Mouse (Mus musculus) embryonic facial prominence, embryonic 13.5 days (tissue): ENCODE results near the gene Wdr46. TPM values are rescaled to one million over a fixed set of nuclear protein-coding genes. Genes with fewer than 3 reads are reported as not detected.
"Not testable (repeated sequence)": the region's sequence is repeated elsewhere in the genome, so short reads cannot be mapped to it uniquely, and the experiment has no call there.

Source experiments
- ATAC-seq: fragments of 200-750 bp; cut with Nextera tagmentation; 2 replicates; pipeline ENCODE4 v1.8.0; 2017; ENCODE audit warnings: low read depth; ENCODE audit not compliant: insufficient number of reproducible peaks, insufficient read depth, low FRiP score, low TSS enrichment
- H3K27ac ChIP-seq: fragments of 300-500 bp; sonication (generic); 2 replicates; pipeline ENCODE4 v1.5.1; 2015; ENCODE audit warnings: moderate library complexity, mild to moderate bottlenecking, inconsistent platforms
- H3K27me3 ChIP-seq: fragments of 300-500 bp; sonication (generic); 2 replicates; pipeline ENCODE4 v1.6.1; 2015; ENCODE audit warnings: mild to moderate bottlenecking, inconsistent platforms
- H3K36me3 ChIP-seq: fragments of 300-500 bp; sonication (generic); 2 replicates; pipeline ENCODE4 v1.6.1; 2015; ENCODE audit warnings: mild to moderate bottlenecking, inconsistent platforms
- H3K4me1 ChIP-seq: fragments of 300-500 bp; sonication (generic); 2 replicates; pipeline ENCODE4 v1.6.1; 2015; ENCODE audit warnings: inconsistent platforms
- H3K4me2 ChIP-seq: fragments of 300-500 bp; sonication (generic); 2 replicates; pipeline ENCODE4 v1.6.1; 2015; ENCODE audit warnings: moderate library complexity, mild to moderate bottlenecking, inconsistent platforms
- H3K4me3 ChIP-seq: fragments of 300-500 bp; sonication (generic); 2 replicates; pipeline ENCODE4 v1.5.1; 2015; ENCODE audit warnings: mild to moderate bottlenecking, inconsistent platforms
- H3K9ac ChIP-seq: fragments of 300-500 bp; sonication (generic); 2 replicates; pipeline ENCODE4 v1.6.1; 2015; ENCODE audit warnings: mild to moderate bottlenecking, inconsistent platforms
- H3K9me3 ChIP-seq: fragments of 300-500 bp; sonication (generic); 2 replicates; pipeline ENCODE4 v1.6.1; 2016; ENCODE audit warnings: inconsistent platforms
- WGBS: fragments of 180-500 bp; shearing (Covaris S2); methylation state at CpG from one replicate; pipeline ENCODE4 v1.1.7; 2015; ENCODE audit warnings: mixed read lengths; 5-methylcytosine and 5-hydroxymethylcytosine counted together
- polyA plus RNA-seq: library from polyadenylated mRNA; unstranded; fragments of >200 nt; fragmentation: Nextera tagmentation; extraction: Ambion mirVana; gene quantifications from 2 replicates; pipeline ENCODE4 v1.2.1, GENCODE M21; 2015

Wdr46 gene
- 36.2 and 40.7 TPM in 2 replicates for polyA plus RNA-seq

- peak within 1 kb of the TSS; percentile 96 for H3K4me2 ChIP-seq
- H3K36me3 ChIP-seq = peaks cover 61% of the 10 kb centered on the region
- WGBS = under 1% methylated on average over 36 of the region's 36 CpGs
- peaks cover 23% of the 10 kb centered on the region for H3K4me1 ChIP-seq
- H3K27me3 ChIP-seq = no peaks in the 10 kb centered on the region
- peak within 1 kb of the TSS; percentile 28; the same call in 1 of the 2 replicates for H3K27ac ChIP-seq
- no peaks in the 10 kb centered on the region for H3K9me3 ChIP-seq
- peak within 1 kb of the TSS; percentile 87 for H3K9ac ChIP-seq
- H3K4me3 ChIP-seq = peak within 1 kb of the TSS; percentile 89
- ATAC-seq = peak; percentile 80
Observed at GRCm38 (mm10) chr17:33940206-33940805, at the start of gene Wdr46, which contains the start of gene Pfdn6. Wdr46 (plus strand) TSS chr17:33940660. Pfdn6 (minus strand) TSS chr17:33940343.

GRCm38 (mm10) chr17:33891357-33891756 lies 49.1 kb upstream of the Wdr46 start:
- ATAC-seq = no peak
- WGBS = 54% methylated on average over 2 of the region's 2 CpGs

GRCm38 (mm10) chr17:33891892-33892291 lies 48.6 kb upstream of the Wdr46 start:
- not testable (repeated sequence) for H3K27me3 ChIP-seq, H3K9ac ChIP-seq, H3K4me3 ChIP-seq, H3K4me2 ChIP-seq, ATAC-seq, H3K27ac ChIP-seq, H3K9me3 ChIP-seq, H3K36me3 ChIP-seq
- WGBS = 63% methylated on average over 6 of the region's 6 CpGs
- peaks cover 14% of the 10 kb centered on the region for H3K4me1 ChIP-seq

More at GRCm38 (mm10) chr17:33891357-33891756, 49.1 kb upstream of the Wdr46 start:
- Histone ChIP-seq H3K36me3 (peaks cover under 1% of the 10 kb centered on the region), H3K4me3 (no peak overlapping the region), H3K9ac (no peak overlapping the region), H3K27ac (no peak overlapping the region), H3K9me3 (no peaks in the 10 kb centered on the region), H3K27me3 (no peaks in the 10 kb centered on the region), H3K4me1 (peaks cover 14% of the 10 kb centered on the region), H3K4me2 (no peak overlapping the region)

GRCm38 (mm10) chr17:33892429-33892828 lies 48.0 kb upstream of the Wdr46 start:
- peaks cover 14% of the 10 kb centered on the region for H3K4me1 ChIP-seq

GRCm38 (mm10) chr17:33893011-33893410 lies 47.4 kb upstream of the Wdr46 start:
- H3K4me3 ChIP-seq, H3K4me2 ChIP-seq, ATAC-seq, H3K27ac ChIP-seq, H3K36me3 ChIP-seq, H3K9ac ChIP-seq, H3K9me3 ChIP-seq, H3K27me3 ChIP-seq: not testable (repeated sequence)
- 78% methylated on average over 4 of the region's 4 CpGs for WGBS
- peaks cover 10% of the 10 kb centered on the region; the same call in 1 of the 2 replicates for H3K4me1 ChIP-seq

More at GRCm38 (mm10) chr17:33892429-33892828, 48.0 kb upstream of the Wdr46 start:
- Histone ChIP-seq H3K27me3 (no peaks in the 10 kb centered on the region), H3K36me3 (no peaks in the 10 kb centered on the region), H3K9ac (no peak overlapping the region), H3K9me3 (no peaks in the 10 kb centered on the region), H3K4me3 (no peak overlapping the region), H3K4me2 (no peak overlapping the region), H3K27ac (no peak overlapping the region)
- WGBS = 19% methylated on average over 7 of the region's 7 CpGs
- no peak for ATAC-seq

- Histone ChIP-seq H3K9ac (no peak overlapping the region), H3K4me2 (no peak overlapping the region), H3K36me3 (no peaks in the 10 kb centered on the region), H3K4me3 (no peak overlapping the region), H3K9me3 (no peaks in the 10 kb centered on the region), H3K27ac (no peak overlapping the region), H3K27me3 (no peaks in the 10 kb centered on the region), H3K4me1 (no peaks in the 10 kb centered on the region)
- ATAC-seq = no peak
- 42% methylated on average over 6 of the region's 6 CpGs for WGBS
Observed at GRCm38 (mm10) chr17:33897114-33897794, 43.2 kb upstream of the Wdr46 start.

GRCm38 (mm10) chr17:33898193-33898592 lies 42.3 kb upstream of the Wdr46 start:
- H3K9ac ChIP-seq, H3K4me2 ChIP-seq, H3K4me1 ChIP-seq, H3K36me3 ChIP-seq, H3K27ac ChIP-seq, H3K27me3 ChIP-seq, H3K4me3 ChIP-seq, ATAC-seq, H3K9me3 ChIP-seq: not testable (repeated sequence)
- WGBS = 84% methylated on average over 4 of the region's 4 CpGs

- Histone ChIP-seq H3K9ac (no peak overlapping the region), H3K27ac (no peak overlapping the region), H3K27me3 (no peaks in the 10 kb centered on the region), H3K4me2 (no peak overlapping the region), H3K4me1 (no peaks in the 10 kb centered on the region), H3K36me3 (no peaks in the 10 kb centered on the region), H3K4me3 (no peak overlapping the region), H3K9me3 (no peaks in the 10 kb centered on the region)
- 78% methylated on average over 4 of the region's 4 CpGs for WGBS
- ATAC-seq = no peak
Observed at GRCm38 (mm10) chr17:33899642-33900041, 40.8 kb upstream of the Wdr46 start.

GRCm38 (mm10) chr17:33900281-33900988 lies 40.0 kb upstream of the Wdr46 start:
- WGBS = 65% methylated on average over 7 of the region's 7 CpGs
- H3K9me3 ChIP-seq = no peaks in the 10 kb centered on the region
- H3K9ac ChIP-seq = no peak overlapping the region
- ATAC-seq = no peak
- H3K4me1 ChIP-seq = no peaks in the 10 kb centered on the region
- H3K27ac ChIP-seq = no peak overlapping the region
- no peak overlapping the region for H3K4me3 ChIP-seq
- H3K4me2 ChIP-seq = no peak overlapping the region
- H3K27me3 ChIP-seq = no peaks in the 10 kb centered on the region
- H3K36me3 ChIP-seq = no peaks in the 10 kb centered on the region

- Histone ChIP-seq H3K9me3 (no peaks in the 10 kb centered on the region), H3K4me3 (no peak overlapping the region), H3K9ac (no peak overlapping the region), H3K4me2 (no peak overlapping the region), H3K27me3 (no peaks in the 10 kb centered on the region), H3K36me3 (no peaks in the 10 kb centered on the region), H3K4me1 (no peaks in the 10 kb centered on the region), H3K27ac (no peak overlapping the region)
- ATAC-seq = no peak
- WGBS = 80% methylated on average over 4 of the region's 4 CpGs
Observed at GRCm38 (mm10) chr17:33900989-33901314, 39.5 kb upstream of the Wdr46 start.

GRCm38 (mm10) chr17:33901653-33902052 lies 38.8 kb upstream of the Wdr46 start:
- Histone ChIP-seq H3K4me1 (no peaks in the 10 kb centered on the region), H3K9me3 (no peaks in the 10 kb centered on the region), H3K27ac (no peak overlapping the region), H3K4me3 (no peak overlapping the region), H3K9ac (no peak overlapping the region), H3K4me2 (no peak overlapping the region), H3K36me3 (no peaks in the 10 kb centered on the region), H3K27me3 (no peaks in the 10 kb centered on the region)
- ATAC-seq = no peak
- WGBS = 70% methylated on average over 4 of the region's 4 CpGs

- WGBS = 82% methylated on average over 4 of the region's 4 CpGs
- H3K4me3 ChIP-seq = no peak overlapping the region
- H3K9me3 ChIP-seq = no peaks in the 10 kb centered on the region
- no peak overlapping the region for H3K4me2 ChIP-seq
- H3K27me3 ChIP-seq = no peaks in the 10 kb centered on the region
- H3K27ac ChIP-seq = no peak overlapping the region
- H3K36me3 ChIP-seq = no peaks in the 10 kb centered on the region
- ATAC-seq = no peak
- no peak overlapping the region for H3K9ac ChIP-seq
- no peaks in the 10 kb centered on the region for H3K4me1 ChIP-seq
Observed at GRCm38 (mm10) chr17:33902079-33902478, 38.4 kb upstream of the Wdr46 start.
